Mouse (Mus musculus) CH12.LX (cell line): ENCODE results near the gene Adgrl3. TPM values are rescaled to one million over a fixed set of nuclear protein-coding genes. Genes with fewer than 3 reads are reported as not detected.
A peak's percentile ranks its signal among the peaks of the same experiment; 100 is the strongest.

Source experiments
- DNase-seq: peaks from one replicate; pipeline ENCODE4 v3.0.0-alpha.2; 2013; ENCODE audit errors: extremely low read depth
- H3K27ac ChIP-seq: 2 replicates; pipeline ENCODE4 v1.5.1; 2012; ENCODE audit warnings: low read depth, mild to moderate bottlenecking, control low read depth, moderate library complexity; ENCODE audit not compliant: insufficient read depth
- H3K27me3 ChIP-seq: replicated peaks from 2 replicates; pipeline ENCODE3; 2012; ENCODE audit warnings: inconsistent platforms
- H3K36me3 ChIP-seq, 2 experiments: replicated peaks in 1 of 2; 2 replicates each; pipeline versions ENCODE3 to v1.6.1; 2012; ENCODE audit warnings: inconsistent platforms in 1 of 2, low read length in 1 of 2, mild to moderate bottlenecking in 1 of 2, mixed read lengths in 1 of 2, moderate library complexity in 1 of 2; ENCODE audit not compliant: control insufficient read depth in 1 of 2, insufficient read depth in 1 of 2
- H3K4me1 ChIP-seq, 2 experiments: 2 replicates each; pipeline ENCODE4 v1.6.1; 2012; ENCODE audit warnings: inconsistent platforms in 1 of 2, moderate library complexity in 1 of 2; ENCODE audit not compliant: insufficient read depth in 2 of 2, control insufficient read depth in 1 of 2
- H3K4me2 ChIP-seq: 2 replicates; pipeline ENCODE4 v1.6.1; 2012; ENCODE audit warnings: low read depth, mild to moderate bottlenecking, control low read depth; ENCODE audit not compliant: poor library complexity, insufficient read depth, severe bottlenecking
- H3K4me3 ChIP-seq, 3 experiments: fragments of 150-350 bp in 1 of 3; sonication (generic) in 1 of 3; replicated peaks in 1 of 3; 2 replicates each; pipeline versions ENCODE3 to v1.5.1; 2011 to 2012; ENCODE audit warnings: low read depth in 2 of 3, low read length in 2 of 3, mild to moderate bottlenecking in 2 of 3, moderate library complexity in 2 of 3, control low read depth in 1 of 3, improper control_type of control experiment in 1 of 3, inconsistent platforms in 1 of 3, mixed read lengths in 1 of 3; ENCODE audit not compliant: poor library complexity in 1 of 3
- H3K79me2 ChIP-seq: replicated peaks from 2 replicates; pipeline ENCODE4 v1.6.1; 2012; ENCODE audit warnings: mild to moderate bottlenecking, moderate library complexity; ENCODE audit not compliant: control insufficient read depth, poor library complexity, insufficient read depth, severe bottlenecking; ENCODE audit errors: extremely low read depth
- H3K9ac ChIP-seq: 2 replicates; pipeline ENCODE4 v1.6.1; 2012; ENCODE audit warnings: low read depth, mild to moderate bottlenecking, control low read depth, moderate library complexity; ENCODE audit not compliant: insufficient read depth
- H3K9me3 ChIP-seq: replicated peaks from 2 replicates; pipeline ENCODE3; 2012; ENCODE audit warnings: low read length, inconsistent platforms, mixed read lengths
- BHLHE40 ChIP-seq: IDR thresholded peaks from 2 replicates; pipeline ENCODE4 v1.6.1; 2011; ENCODE audit warnings: mild to moderate bottlenecking, low read depth, low read length, improper control_type of control experiment
- CHD2 ChIP-seq: IDR thresholded peaks from 2 replicates; pipeline ENCODE4 v1.6.1; 2011; ENCODE audit warnings: low read length, improper control_type of control experiment
- CTCF ChIP-seq, 2 experiments: IDR thresholded peaks in 1 of 2; conservative IDR thresholded peaks in 1 of 2; 2 replicates each; pipeline ENCODE4 v1.5.1; 2011 to 2012; ENCODE audit warnings: low read depth in 2 of 2, low read length in 2 of 2, improper control_type of control experiment in 1 of 2, inconsistent platforms in 1 of 2, mild to moderate bottlenecking in 1 of 2, moderate library complexity in 1 of 2
- E2F4 ChIP-seq: IDR thresholded peaks from 2 replicates; pipeline ENCODE4 v1.6.1; 2011; ENCODE audit warnings: low read depth, low read length, improper control_type of control experiment; ENCODE audit not compliant: insufficient replicate concordance
- ELF1 ChIP-seq: IDR thresholded peaks from 2 replicates; pipeline ENCODE4 v1.6.1; 2014; ENCODE audit warnings: low read depth, mild to moderate bottlenecking, inconsistent platforms, low read length, improper control_type of control experiment
- EP300 ChIP-seq: IDR thresholded peaks from 2 replicates; pipeline ENCODE4 v1.6.1; 2011; ENCODE audit warnings: low read length, improper control_type of control experiment
- ETS1 ChIP-seq: conservative IDR thresholded peaks from 2 replicates; pipeline ENCODE4 v1.6.1; 2012; ENCODE audit warnings: low read depth, mild to moderate bottlenecking, inconsistent platforms, low read length, improper control_type of control experiment, moderate library complexity
- HCFC1 ChIP-seq: IDR thresholded peaks from 2 replicates; pipeline ENCODE4 v1.6.1; 2012; ENCODE audit warnings: low read depth, mild to moderate bottlenecking, inconsistent platforms, low read length, improper control_type of control experiment
- IRF4 ChIP-seq: IDR thresholded peaks from 2 replicates; pipeline ENCODE4 v1.6.1; 2014; ENCODE audit warnings: low read depth, mild to moderate bottlenecking, inconsistent platforms, low read length, improper control_type of control experiment
- JUN ChIP-seq: IDR thresholded peaks from 2 replicates; pipeline ENCODE4 v1.6.1; 2011; ENCODE audit warnings: low read depth, mild to moderate bottlenecking, low read length, improper control_type of control experiment, moderate library complexity; ENCODE audit not compliant: insufficient read depth
- JUND ChIP-seq: conservative IDR thresholded peaks from 2 replicates; pipeline ENCODE4 v1.6.1; 2011; ENCODE audit warnings: low read depth, low read length, improper control_type of control experiment
- KAT2A ChIP-seq: IDR thresholded peaks from 2 replicates; pipeline ENCODE4 v1.6.1; 2012; ENCODE audit warnings: low read length, improper control_type of control experiment, inconsistent platforms; ENCODE audit not compliant: insufficient replicate concordance
- MAFK ChIP-seq: IDR thresholded peaks from 2 replicates; pipeline ENCODE4 v1.6.1; 2011; ENCODE audit warnings: low read length, improper control_type of control experiment; ENCODE audit not compliant: insufficient replicate concordance
- MEF2A ChIP-seq: IDR thresholded peaks from 2 replicates; pipeline ENCODE4 v1.6.1; 2014; ENCODE audit warnings: low read depth, mild to moderate bottlenecking, inconsistent platforms, low read length, improper control_type of control experiment, borderline replicate concordance
- NELFE ChIP-seq: IDR thresholded peaks from 2 replicates; pipeline ENCODE4 v1.6.1; 2011; ENCODE audit warnings: low read depth, low read length, improper control_type of control experiment
- NRF1 ChIP-seq: IDR thresholded peaks from 2 replicates; pipeline ENCODE4 v1.6.1; 2014; ENCODE audit warnings: low read depth, mild to moderate bottlenecking, inconsistent platforms, low read length, improper control_type of control experiment, moderate library complexity
- PAX5 ChIP-seq: IDR thresholded peaks from 2 replicates; pipeline ENCODE4 v1.6.1; 2012; ENCODE audit warnings: low read length, inconsistent platforms, mixed read lengths
- POLR2A ChIP-seq: IDR thresholded peaks from 2 replicates; pipeline ENCODE4 v1.6.1; 2011; ENCODE audit warnings: low read depth, mild to moderate bottlenecking, improper control_type of control experiment, low read length
- POLR2AphosphoS2 ChIP-seq: IDR thresholded peaks from 2 replicates; pipeline ENCODE4 v1.6.1; 2011; ENCODE audit warnings: low read depth, low read length, improper control_type of control experiment
- SIN3A ChIP-seq: IDR thresholded peaks from 2 replicates; pipeline ENCODE4 v1.6.1; 2012; ENCODE audit warnings: low read length, improper control_type of control experiment, inconsistent platforms
- TCF12 ChIP-seq: IDR thresholded peaks from 2 replicates; pipeline ENCODE4 v1.6.1; 2014; ENCODE audit warnings: low read depth, mild to moderate bottlenecking, inconsistent platforms, low read length, improper control_type of control experiment
- USF1 ChIP-seq: IDR thresholded peaks from 2 replicates; pipeline ENCODE4 v1.6.1; 2014; ENCODE audit warnings: low read depth, mild to moderate bottlenecking, inconsistent platforms, low read length, improper control_type of control experiment
- USF2 ChIP-seq: conservative IDR thresholded peaks from 2 replicates; pipeline ENCODE4 v1.6.1; 2011; ENCODE audit warnings: low read depth, low read length, improper control_type of control experiment
- ZC3H11A ChIP-seq: IDR thresholded peaks from 2 replicates; pipeline ENCODE4 v1.6.1; 2012; ENCODE audit warnings: low read depth, mild to moderate bottlenecking, inconsistent platforms, low read length, improper control_type of control experiment
- ZMIZ1 ChIP-seq: IDR thresholded peaks from 2 replicates; pipeline ENCODE4 v1.6.1; 2012; ENCODE audit warnings: low read depth, mild to moderate bottlenecking, inconsistent platforms, low read length, improper control_type of control experiment
- ZNF384 ChIP-seq: IDR thresholded peaks from 2 replicates; pipeline ENCODE4 v1.6.1; 2012; ENCODE audit warnings: low read depth, low read length, improper control_type of control experiment, inconsistent platforms
- dilution Hi-C: fragments of 300-500 bp; cut with MboI; formaldehyde crosslinking; loops from 2 replicates; pipeline ENCODE4 v1.14.3; 2020; ENCODE audit warnings: low sequenced_read_pairs; ENCODE audit not compliant: extremely low pct_unique_long_range_greater_than_20kb, extremely low pct_ligation_motif_present
- in situ Hi-C: fragments of 300-500 bp; cut with MboI; formaldehyde crosslinking; loops from 3 replicates; pipeline ENCODE4 v1.14.3; 2019; ENCODE audit warnings: low sequenced_read_pairs, low pct_ligation_motif_present, low pct_unique_long_range_greater_than_20kb, mixed read lengths
- polyA plus RNA-seq: library from polyadenylated mRNA; unstranded; fragments of >175 nt; gene quantifications from 2 replicates; pipeline ENCODE4 v1.2.1, GENCODE M21; 2012; ENCODE audit warnings: low read depth; ENCODE audit not compliant: insufficient read length
- total RNA-seq, 2 experiments: library from RNA; depleted of rRNA; stranded (reverse); fragments of 300-350 nt in 1 of 2; fragments of >200 nt in 1 of 2; gene quantifications; 2 replicates each; pipeline ENCODE4 v1.2.3; 2012 to 2014

Gene Adgrl3
- total and polyA plus RNA-seq, 3 experiments, result 0.13 TPM; not detected in 2

GRCm38 (mm10) chr5:81636169-81636568 is 616.2 kb downstream of the Adgrl3 start (continued):
- TF ChIP-seq BHLHE40, result peak; percentile 52; the same call in 1 of the 2 replicates
- no peak for TF ChIP-seq ZC3H11A
- TF ChIP-seq POLR2AphosphoS2, result no peak
- TF ChIP-seq POLR2A, result no peak
- no peak for TF ChIP-seq NELFE
- peak; percentile 78 for TF ChIP-seq ZNF384
- no peak for TF ChIP-seq USF1

GRCm38 (mm10) chr5:81638422-81638821 is 618.5 kb downstream of the Adgrl3 start:
- no peaks in the 10 kb centered on the region for H3K79me2 ChIP-seq
- H3K9me3 ChIP-seq, result no peaks in the 10 kb centered on the region
- dilution Hi-C loops, result no loop called here
- no peaks in the 10 kb centered on the region for H3K36me3 ChIP-seq
- no peak overlapping the region for H3K9ac ChIP-seq
- no peak overlapping the region for H3K27ac ChIP-seq
- H3K4me2 ChIP-seq, result no peak overlapping the region
- H3K4me3 ChIP-seq, result no peak overlapping the region
- H3K27me3 ChIP-seq, result no peaks in the 10 kb centered on the region
- in situ Hi-C loops, result no loop called here
- H3K4me1 ChIP-seq, result peaks cover 0 to 14% of the 10 kb centered on the region in 2 experiments; a peak in 2 of 4 replicates
- TF ChIP-seq POLR2AphosphoS2 (no peak), JUN (peak; percentile 58; the same call in 1 of the 2 replicates), E2F4 (no peak), IRF4 (peak; percentile 83), CHD2 (0 out of 2 replicates have a peak, but pooled peaks have one; percentile 21), PAX5 (no peak), JUND (peak; percentile 70), ZNF384 (no peak), MEF2A (peak; percentile 75), ETS1 (peak; percentile 51), BHLHE40 (peak; percentile 32; the same call in 1 of the 2 replicates), CTCF (conservative IDR thresholded peaks at IDR 0.05 in 1 of 2, IDR thresholded peaks at IDR 0.05 in 1 of 2; ENCODE audit: low read depth in 2 of 2, low read length in 2 of 2) (no peak), EP300 (peak; percentile 78), TCF12 (peak; percentile 42; the same call in 1 of the 2 replicates), HCFC1 (no peak)
- peak; percentile 58 for DNase-seq

- no peaks in the 10 kb centered on the region for H3K36me3 ChIP-seq
- no peak overlapping the region for H3K4me2 ChIP-seq
- TF ChIP-seq EP300, result no peak
- TF ChIP-seq CHD2, result no peak
- TF ChIP-seq NRF1, result no peak
- no peak for TF ChIP-seq ELF1
- no peak for TF ChIP-seq KAT2A
- no peak for TF ChIP-seq ZMIZ1
- no peak for TF ChIP-seq USF2
- TF ChIP-seq JUN, result no peak
- no peak for TF ChIP-seq MAFK
- no peak for TF ChIP-seq TCF12
- no peak for TF ChIP-seq POLR2A
- no peak for TF ChIP-seq CTCF (conservative IDR thresholded peaks at IDR 0.05 in 1 of 2, IDR thresholded peaks at IDR 0.05 in 1 of 2; ENCODE audit: low read depth in 2 of 2, low read length in 2 of 2)
- TF ChIP-seq SIN3A, result no peak
- TF ChIP-seq MEF2A, result no peak
- H3K27me3 ChIP-seq, result no peaks in the 10 kb centered on the region
- H3K4me3 ChIP-seq, result no peak overlapping the region
- no peaks in the 10 kb centered on the region for H3K79me2 ChIP-seq
- dilution Hi-C loops (no loop called here), in situ Hi-C loops (loop anchor here (5.0 kb wide), 1 partner anchor 347 kb away; no protein-coding TSS in a partner anchor)
- H3K4me1 ChIP-seq, result peaks cover 0 to 20% of the 10 kb centered on the region in 2 experiments; a peak in 2 of 4 replicates
- no peaks in the 10 kb centered on the region for H3K9me3 ChIP-seq
- no peak for DNase-seq
- H3K27ac ChIP-seq, result no peak overlapping the region
- H3K9ac ChIP-seq, result no peak overlapping the region
Observed at GRCm38 (mm10) chr5:81640118-81640517, 620.2 kb downstream of the Adgrl3 start.
